Mouse (Mus musculus): ENCODE data around the gene Olfr736.

Olfr736 gene

DNA sequence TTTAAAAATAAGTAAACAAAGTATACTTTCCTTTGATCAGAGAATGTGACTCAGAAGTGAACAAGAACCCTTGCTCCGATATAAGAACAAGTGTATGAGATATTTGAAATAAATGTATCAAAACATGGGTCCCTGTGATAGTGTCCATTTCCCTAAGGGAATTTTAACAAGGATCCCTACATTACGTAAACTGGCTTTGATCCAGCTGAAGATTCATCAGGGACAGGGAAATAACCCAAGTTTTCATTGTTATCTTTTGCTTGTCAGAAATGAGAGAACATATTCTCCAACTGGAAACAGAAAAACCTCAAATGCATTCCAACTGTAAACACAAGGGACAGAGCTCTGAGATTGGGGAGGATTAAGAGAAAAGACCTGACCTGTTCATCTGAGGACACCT lies at the start of gene Olfr736:
Gene Olfr736 (plus strand): TSS at position 301 of the 400 bp plus-strand sequence.
- DNase-seq (ENCODE audit: low read depth, low spot score) = no peak

DNA sequence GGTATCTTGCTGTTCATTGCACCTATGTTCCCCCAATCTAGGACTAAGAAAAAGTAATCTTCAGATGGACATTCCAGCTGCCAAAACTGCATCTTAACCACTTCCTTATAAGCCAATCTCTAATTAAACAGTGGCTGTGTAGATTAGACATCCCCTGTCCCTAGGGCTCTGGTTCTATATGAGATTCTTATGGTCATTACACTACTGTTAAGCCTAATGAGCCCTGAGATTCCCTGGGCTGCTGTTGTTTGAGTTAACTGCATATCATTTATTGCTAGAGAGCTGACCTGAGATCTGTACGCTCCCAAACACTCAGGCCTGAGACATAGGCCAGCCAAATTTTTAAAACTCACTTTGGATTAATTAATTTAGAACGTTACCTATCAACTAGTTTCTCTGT lies 32.2 kb upstream of the Olfr736 start, which contains the start of gene Olfr735:
Gene Olfr735 (minus strand): TSS at position 77 of the 400 bp plus-strand sequence.
- DNase-seq (ENCODE audit: low read depth, low spot score) = no peak

DNA sequence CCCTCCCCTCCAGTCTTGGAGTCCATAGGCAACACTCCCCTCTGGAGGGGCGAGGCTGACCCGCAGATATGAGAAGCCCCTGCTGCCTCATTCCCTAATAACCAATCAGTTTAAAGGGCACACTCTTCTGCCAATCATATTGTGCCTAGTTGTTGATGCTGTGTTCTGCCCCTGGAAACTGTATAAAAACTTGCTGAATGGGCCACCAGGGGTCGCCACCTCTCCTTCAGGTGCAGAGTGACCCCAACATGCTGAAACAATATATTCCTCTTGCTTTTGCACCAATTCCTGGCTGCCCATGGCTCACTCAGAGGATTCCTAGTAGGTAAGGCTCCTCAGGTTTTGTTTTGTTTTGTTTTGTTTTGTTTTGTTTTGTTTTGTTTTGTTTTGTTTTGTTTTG lies 28.5 kb upstream of the Olfr736 start:
- DNase-seq (ENCODE audit: low read depth, low spot score) = peak; percentile 31

DNA sequence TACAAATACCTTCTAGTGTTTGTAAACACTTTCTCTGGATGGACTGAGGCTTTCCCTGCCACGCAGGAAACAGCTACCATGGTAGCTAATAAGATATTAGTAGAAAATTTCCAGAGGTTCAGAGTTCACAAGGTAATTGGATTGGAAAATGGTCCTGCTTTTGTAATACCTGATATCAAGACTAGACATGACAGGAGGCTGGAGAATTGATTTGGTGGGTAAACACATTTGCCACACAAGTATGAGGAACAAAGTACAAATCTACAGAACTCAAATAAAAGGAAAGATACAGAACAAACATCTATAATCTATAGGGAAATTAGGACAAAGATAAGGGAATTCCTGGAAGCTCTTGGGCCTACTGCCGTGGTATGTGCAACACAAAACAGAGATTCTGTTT lies 24.2 kb upstream of the Olfr736 start:
- no peak for DNase-seq (ENCODE audit: low read depth, low spot score)

DNA sequence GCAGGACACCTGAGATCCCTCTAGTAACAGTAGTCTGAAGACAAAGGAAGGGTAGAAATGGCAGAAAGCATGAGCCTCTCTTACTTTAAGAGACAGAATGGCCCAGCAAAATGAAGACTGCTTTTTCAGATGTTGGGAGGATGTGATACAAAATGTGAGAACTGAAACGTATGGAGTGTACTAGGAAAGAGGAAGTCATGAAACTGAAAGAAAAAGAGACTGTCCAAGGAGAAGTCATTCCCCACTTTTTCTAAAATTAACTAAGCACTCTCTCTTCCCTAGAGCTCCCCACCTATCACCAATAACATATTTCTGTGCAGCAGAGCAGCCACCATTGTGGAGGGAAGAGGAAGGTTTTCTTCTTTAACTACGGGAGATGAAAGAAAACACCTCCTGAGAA lies 23.4 kb upstream of the Olfr736 start, which contains the start of gene Tlr11:
Gene Tlr11 (plus strand): TSS at position 322 of the 400 bp plus-strand sequence.
- DNase-seq (ENCODE audit: low read depth, low spot score) = no peak

DNA sequence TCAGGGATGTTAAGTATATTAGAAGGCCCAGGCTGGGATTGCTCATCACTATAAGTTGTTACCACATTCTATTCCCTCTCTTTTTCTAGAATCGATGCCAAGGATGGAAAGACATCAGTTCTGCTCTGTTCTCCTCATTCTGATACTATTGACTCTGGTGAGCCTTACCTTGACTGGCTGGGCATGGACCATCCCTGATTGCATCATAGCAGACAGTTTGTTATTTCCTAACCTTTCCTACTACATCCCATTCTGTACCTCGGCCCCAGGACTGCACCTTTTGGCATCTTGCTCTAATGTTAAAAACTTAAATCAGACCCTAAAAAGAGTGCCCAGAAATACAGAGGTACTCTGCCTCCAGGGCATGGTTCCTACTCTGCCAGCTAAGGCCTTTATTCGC lies 20.5 kb upstream of the Olfr736 start:
- DNase-seq (ENCODE audit: low read depth, low spot score) = no peak

DNA sequence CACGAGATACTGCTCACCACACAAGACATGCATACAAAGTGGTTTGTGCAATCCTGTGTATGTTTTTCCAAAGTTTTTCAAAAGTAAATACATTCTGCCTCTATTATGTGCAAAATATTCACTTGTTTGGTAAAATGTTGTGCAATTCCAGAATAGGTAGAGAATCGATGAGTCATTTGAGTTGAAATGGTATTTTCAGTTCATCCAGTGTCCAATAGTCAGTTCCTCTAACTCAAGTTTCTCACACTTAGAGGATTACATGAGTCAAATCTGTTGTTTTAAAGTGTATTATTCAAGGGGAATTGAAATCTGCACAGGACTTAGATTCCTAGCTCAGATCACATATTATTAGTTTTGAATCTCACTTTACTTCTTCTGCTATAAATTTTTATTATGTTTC lies 17.4 kb upstream of the Olfr736 start:
- DNase-seq (ENCODE audit: low read depth, low spot score) = no peak

DNA sequence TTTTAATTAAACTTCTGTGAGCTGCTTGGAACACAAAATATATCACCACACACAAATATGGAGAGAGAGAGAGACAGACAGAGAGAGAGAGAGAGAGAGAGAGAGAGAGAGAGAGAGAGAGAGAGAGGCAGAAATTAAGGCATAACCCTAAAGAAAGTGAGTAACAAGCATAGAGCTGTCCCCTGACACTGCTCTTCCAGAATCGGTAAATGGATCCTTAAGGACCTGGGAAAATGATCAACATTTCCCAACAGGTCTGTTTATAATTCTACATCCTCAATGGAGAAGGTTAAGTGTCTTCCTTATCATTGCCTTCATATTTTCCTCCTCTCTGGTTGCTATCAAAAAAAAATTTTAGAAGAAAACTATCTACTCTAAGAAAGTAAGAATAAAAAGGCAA lies 26.3 kb downstream of the Olfr736 start, which contains the start of gene Olfr738:
Gene Olfr738 (plus strand): TSS at position 301 of the 400 bp plus-strand sequence.
- no peak for DNase-seq (ENCODE audit: low read depth, low spot score)

DNA sequence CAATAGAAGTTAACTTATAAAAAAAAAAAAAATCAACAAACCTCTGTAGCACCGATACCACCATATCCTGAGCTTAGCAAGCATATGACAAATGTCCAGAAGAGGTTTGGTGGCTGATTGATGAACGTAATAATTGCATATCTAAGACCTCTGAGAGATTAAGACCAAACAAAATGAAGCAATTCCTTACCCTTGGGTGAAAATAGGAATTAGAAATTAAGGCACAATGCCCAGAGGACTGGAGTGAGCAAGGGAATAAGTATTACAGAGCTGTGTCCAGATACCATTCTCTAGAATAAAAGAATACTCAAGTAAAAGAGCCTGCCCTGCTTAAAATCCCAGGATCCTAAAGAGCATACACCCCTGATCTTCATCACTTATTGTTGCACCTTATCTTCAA lies 37.4 kb downstream of the Olfr736 start, which contains the start of gene Olfr739:
Gene Olfr739 (plus strand): TSS at position 301 of the 400 bp plus-strand sequence.
- no peak for DNase-seq (ENCODE audit: low read depth, low spot score)
